Comparison of ENCODE assay signal across 25 mouse cellular contexts in genomic region chr3:30535821-30536220, GRCm38 (mm10).
"Had no signal": no experiment of that assay in that cellular context is flagged by ENCODE, and none has a peak within 500 bp of the region (broad histone marks: within the 10 kb centered on the region; RNA-seq: fewer than 3 reads in every experiment).

No protein-coding gene starts in this region.

- ATAC-seq: liver, embryonic 12.5 days; midbrain, embryonic 15.5 days had no signal

- H3K4me1 ChIP-seq: limb, embryonic 10.5 days; limb, embryonic 13.5 days; liver, embryonic 12.5 days; liver, embryonic 15.5 days; lung, embryonic 15.5 days; midbrain, embryonic 10.5 days; midbrain, embryonic 15.5 days; neural tube, embryonic 12.5 days; neural tube, embryonic 15.5 days; stomach, embryonic 15.5 days had no signal

- H3K9me3 ChIP-seq: limb, embryonic 10.5 days; limb, embryonic 13.5 days; liver, embryonic 12.5 days; liver, embryonic 15.5 days; lung, embryonic 15.5 days; midbrain, embryonic 10.5 days; midbrain, embryonic 15.5 days; neural tube, embryonic 12.5 days; neural tube, embryonic 15.5 days; stomach, embryonic 15.5 days had no signal

- H3K9ac ChIP-seq: limb, embryonic 13.5 days; liver, embryonic 12.5 days; liver, embryonic 15.5 days; lung, embryonic 15.5 days; midbrain, embryonic 15.5 days; neural tube, embryonic 12.5 days; neural tube, embryonic 15.5 days; stomach, embryonic 15.5 days had no signal

- DNase-seq: kidney, adult 18-20 months; kidney, adult 9 months; kidney, postnatal 14 days; kidney, postnatal 4 days; layer of hippocampus, adult 9-11 months; liver; lung, adult 18-20 months; lung, postnatal 10 days; lung, postnatal 4 days; retina, postnatal 1 day; right cerebral cortex, postnatal 25 days; spleen, adult 18-20 months; thymus, adult 2 months; thymus, postnatal 14 days; thymus, postnatal 4 days had no signal

- H3K4me3 ChIP-seq: limb, embryonic 10.5 days; limb, embryonic 13.5 days; liver, embryonic 12.5 days; liver, embryonic 15.5 days; lung, embryonic 15.5 days; midbrain, embryonic 10.5 days; midbrain, embryonic 15.5 days; neural tube, embryonic 12.5 days; neural tube, embryonic 15.5 days; stomach, embryonic 15.5 days had no signal

- H3K27ac ChIP-seq: limb, embryonic 10.5 days; limb, embryonic 13.5 days; liver, embryonic 12.5 days; liver, embryonic 15.5 days; lung, embryonic 15.5 days; midbrain, embryonic 10.5 days; midbrain, embryonic 15.5 days; neural tube, embryonic 12.5 days; neural tube, embryonic 15.5 days; stomach, embryonic 15.5 days had no signal

- H3K36me3 ChIP-seq: limb, embryonic 10.5 days; limb, embryonic 13.5 days; liver, embryonic 12.5 days; liver, embryonic 15.5 days; lung, embryonic 15.5 days; midbrain, embryonic 10.5 days; midbrain, embryonic 15.5 days; neural tube, embryonic 12.5 days; neural tube, embryonic 15.5 days; stomach, embryonic 15.5 days had no signal

- H3K4me2 ChIP-seq: limb, embryonic 13.5 days; liver, embryonic 12.5 days; liver, embryonic 15.5 days; lung, embryonic 15.5 days; midbrain, embryonic 15.5 days; neural tube, embryonic 12.5 days; neural tube, embryonic 15.5 days; stomach, embryonic 15.5 days had no signal

- H3K27me3 ChIP-seq: limb, embryonic 13.5 days; liver, embryonic 12.5 days; liver, embryonic 15.5 days; lung, embryonic 15.5 days; midbrain, embryonic 15.5 days; neural tube, embryonic 12.5 days; neural tube, embryonic 15.5 days; stomach, embryonic 15.5 days had no signal
